Mouse (Mus musculus) CH12.LX (cell line): Measurements from ENCODE around the gene Med25. TPM values are rescaled to one million over a fixed set of nuclear protein-coding genes. Genes with fewer than 3 reads are reported as not detected.

ENCODE experiments used
- DNase-seq: peaks from one replicate; pipeline ENCODE4 v3.0.0-alpha.2; 2013; ENCODE audit errors: extremely low read depth
- H3K27ac ChIP-seq: 2 replicates; pipeline ENCODE4 v1.5.1; 2012; ENCODE audit warnings: low read depth, mild to moderate bottlenecking, control low read depth, moderate library complexity; ENCODE audit not compliant: insufficient read depth
- H3K27me3 ChIP-seq: replicated peaks from 2 replicates; pipeline ENCODE3; 2012; ENCODE audit warnings: inconsistent platforms
- H3K36me3 ChIP-seq, 2 experiments: replicated peaks in 1 of 2; 2 replicates each; pipeline versions ENCODE3 to v1.6.1; 2012; ENCODE audit warnings: inconsistent platforms in 1 of 2, low read length in 1 of 2, mild to moderate bottlenecking in 1 of 2, mixed read lengths in 1 of 2, moderate library complexity in 1 of 2; ENCODE audit not compliant: control insufficient read depth in 1 of 2, insufficient read depth in 1 of 2
- H3K4me1 ChIP-seq, 2 experiments: 2 replicates each; pipeline ENCODE4 v1.6.1; 2012; ENCODE audit warnings: inconsistent platforms in 1 of 2, moderate library complexity in 1 of 2; ENCODE audit not compliant: insufficient read depth in 2 of 2, control insufficient read depth in 1 of 2
- H3K4me2 ChIP-seq: 2 replicates; pipeline ENCODE4 v1.6.1; 2012; ENCODE audit warnings: low read depth, mild to moderate bottlenecking, control low read depth; ENCODE audit not compliant: poor library complexity, insufficient read depth, severe bottlenecking
- H3K4me3 ChIP-seq, 3 experiments: fragments of 150-350 bp in 1 of 3; sonication (generic) in 1 of 3; replicated peaks in 1 of 3; 2 replicates each; pipeline versions ENCODE3 to v1.5.1; 2011 to 2012; ENCODE audit warnings: low read depth in 2 of 3, low read length in 2 of 3, mild to moderate bottlenecking in 2 of 3, moderate library complexity in 2 of 3, control low read depth in 1 of 3, improper control_type of control experiment in 1 of 3, inconsistent platforms in 1 of 3, mixed read lengths in 1 of 3; ENCODE audit not compliant: poor library complexity in 1 of 3
- H3K79me2 ChIP-seq: replicated peaks from 2 replicates; pipeline ENCODE4 v1.6.1; 2012; ENCODE audit warnings: mild to moderate bottlenecking, moderate library complexity; ENCODE audit not compliant: control insufficient read depth, poor library complexity, insufficient read depth, severe bottlenecking; ENCODE audit errors: extremely low read depth
- H3K9ac ChIP-seq: 2 replicates; pipeline ENCODE4 v1.6.1; 2012; ENCODE audit warnings: low read depth, mild to moderate bottlenecking, control low read depth, moderate library complexity; ENCODE audit not compliant: insufficient read depth
- H3K9me3 ChIP-seq: replicated peaks from 2 replicates; pipeline ENCODE3; 2012; ENCODE audit warnings: low read length, inconsistent platforms, mixed read lengths
- CHD1 ChIP-seq: IDR thresholded peaks from 2 replicates; pipeline ENCODE4 v1.6.1; 2012; ENCODE audit warnings: low read depth, low read length, improper control_type of control experiment, inconsistent platforms
- CHD2 ChIP-seq: IDR thresholded peaks from 2 replicates; pipeline ENCODE4 v1.6.1; 2011; ENCODE audit warnings: low read length, improper control_type of control experiment
- CTCF ChIP-seq, 2 experiments: IDR thresholded peaks in 1 of 2; conservative IDR thresholded peaks in 1 of 2; 2 replicates each; pipeline ENCODE4 v1.5.1; 2011 to 2012; ENCODE audit warnings: low read depth in 2 of 2, low read length in 2 of 2, improper control_type of control experiment in 1 of 2, inconsistent platforms in 1 of 2, mild to moderate bottlenecking in 1 of 2, moderate library complexity in 1 of 2
- EP300 ChIP-seq: IDR thresholded peaks from 2 replicates; pipeline ENCODE4 v1.6.1; 2011; ENCODE audit warnings: low read length, improper control_type of control experiment
- ETS1 ChIP-seq: conservative IDR thresholded peaks from 2 replicates; pipeline ENCODE4 v1.6.1; 2012; ENCODE audit warnings: low read depth, mild to moderate bottlenecking, inconsistent platforms, low read length, improper control_type of control experiment, moderate library complexity
- GABPA ChIP-seq: IDR thresholded peaks from 2 replicates; pipeline ENCODE4 v1.6.1; 2012; ENCODE audit warnings: low read depth, low read length, improper control_type of control experiment, inconsistent platforms; ENCODE audit not compliant: insufficient replicate concordance
- HCFC1 ChIP-seq: IDR thresholded peaks from 2 replicates; pipeline ENCODE4 v1.6.1; 2012; ENCODE audit warnings: low read depth, mild to moderate bottlenecking, inconsistent platforms, low read length, improper control_type of control experiment
- IRF4 ChIP-seq: IDR thresholded peaks from 2 replicates; pipeline ENCODE4 v1.6.1; 2014; ENCODE audit warnings: low read depth, mild to moderate bottlenecking, inconsistent platforms, low read length, improper control_type of control experiment
- JUN ChIP-seq: IDR thresholded peaks from 2 replicates; pipeline ENCODE4 v1.6.1; 2011; ENCODE audit warnings: low read depth, mild to moderate bottlenecking, low read length, improper control_type of control experiment, moderate library complexity; ENCODE audit not compliant: insufficient read depth
- JUND ChIP-seq: conservative IDR thresholded peaks from 2 replicates; pipeline ENCODE4 v1.6.1; 2011; ENCODE audit warnings: low read depth, low read length, improper control_type of control experiment
- KAT2A ChIP-seq: IDR thresholded peaks from 2 replicates; pipeline ENCODE4 v1.6.1; 2012; ENCODE audit warnings: low read length, improper control_type of control experiment, inconsistent platforms; ENCODE audit not compliant: insufficient replicate concordance
- MAFK ChIP-seq: IDR thresholded peaks from 2 replicates; pipeline ENCODE4 v1.6.1; 2011; ENCODE audit warnings: low read length, improper control_type of control experiment; ENCODE audit not compliant: insufficient replicate concordance
- MAX ChIP-seq: IDR thresholded peaks from 2 replicates; pipeline ENCODE4 v1.6.1; 2011; ENCODE audit warnings: low read length, improper control_type of control experiment
- MAZ ChIP-seq: IDR thresholded peaks from 2 replicates; pipeline ENCODE4 v1.6.1; 2012; ENCODE audit warnings: low read depth, mild to moderate bottlenecking, inconsistent platforms, low read length, improper control_type of control experiment, moderate library complexity
- MEF2A ChIP-seq: IDR thresholded peaks from 2 replicates; pipeline ENCODE4 v1.6.1; 2014; ENCODE audit warnings: low read depth, mild to moderate bottlenecking, inconsistent platforms, low read length, improper control_type of control experiment, borderline replicate concordance
- MXI1 ChIP-seq: IDR thresholded peaks from 2 replicates; pipeline ENCODE4 v1.6.1; 2011; ENCODE audit warnings: mild to moderate bottlenecking, low read depth, low read length, improper control_type of control experiment
- MYC ChIP-seq: IDR thresholded peaks from 2 replicates; pipeline ENCODE4 v1.6.1; 2011; ENCODE audit warnings: low read depth, mild to moderate bottlenecking, improper control_type of control experiment, low read length
- PAX5 ChIP-seq: IDR thresholded peaks from 2 replicates; pipeline ENCODE4 v1.6.1; 2012; ENCODE audit warnings: low read length, inconsistent platforms, mixed read lengths
- POLR2A ChIP-seq: IDR thresholded peaks from 2 replicates; pipeline ENCODE4 v1.6.1; 2011; ENCODE audit warnings: low read depth, mild to moderate bottlenecking, improper control_type of control experiment, low read length
- POLR2AphosphoS2 ChIP-seq: IDR thresholded peaks from 2 replicates; pipeline ENCODE4 v1.6.1; 2011; ENCODE audit warnings: low read depth, low read length, improper control_type of control experiment
- RAD21 ChIP-seq: IDR thresholded peaks from 2 replicates; pipeline ENCODE4 v1.6.1; 2011; ENCODE audit warnings: low read depth, mild to moderate bottlenecking, low read length, improper control_type of control experiment, moderate library complexity
- RCOR1 ChIP-seq: conservative IDR thresholded peaks from 2 replicates; pipeline ENCODE4 v1.6.1; 2012; ENCODE audit warnings: low read depth, mild to moderate bottlenecking, inconsistent platforms, low read length, improper control_type of control experiment
- SIN3A ChIP-seq: IDR thresholded peaks from 2 replicates; pipeline ENCODE4 v1.6.1; 2012; ENCODE audit warnings: low read length, improper control_type of control experiment, inconsistent platforms
- TBP ChIP-seq: conservative IDR thresholded peaks from 2 replicates; pipeline ENCODE4 v1.6.1; 2011; ENCODE audit warnings: low read depth, low read length, improper control_type of control experiment
- TCF12 ChIP-seq: IDR thresholded peaks from 2 replicates; pipeline ENCODE4 v1.6.1; 2014; ENCODE audit warnings: low read depth, mild to moderate bottlenecking, inconsistent platforms, low read length, improper control_type of control experiment
- UBTF ChIP-seq: IDR thresholded peaks from 2 replicates; pipeline ENCODE4 v1.6.1; 2012; ENCODE audit warnings: low read depth, mild to moderate bottlenecking, inconsistent platforms, low read length, improper control_type of control experiment, moderate library complexity
- USF1 ChIP-seq: IDR thresholded peaks from 2 replicates; pipeline ENCODE4 v1.6.1; 2014; ENCODE audit warnings: low read depth, mild to moderate bottlenecking, inconsistent platforms, low read length, improper control_type of control experiment
- USF2 ChIP-seq: conservative IDR thresholded peaks from 2 replicates; pipeline ENCODE4 v1.6.1; 2011; ENCODE audit warnings: low read depth, low read length, improper control_type of control experiment
- ZC3H11A ChIP-seq: IDR thresholded peaks from 2 replicates; pipeline ENCODE4 v1.6.1; 2012; ENCODE audit warnings: low read depth, mild to moderate bottlenecking, inconsistent platforms, low read length, improper control_type of control experiment
- ZMIZ1 ChIP-seq: IDR thresholded peaks from 2 replicates; pipeline ENCODE4 v1.6.1; 2012; ENCODE audit warnings: low read depth, mild to moderate bottlenecking, inconsistent platforms, low read length, improper control_type of control experiment
- dilution Hi-C: fragments of 300-500 bp; cut with MboI; formaldehyde crosslinking; loops from 2 replicates; pipeline ENCODE4 v1.14.3; 2020; ENCODE audit warnings: low sequenced_read_pairs; ENCODE audit not compliant: extremely low pct_unique_long_range_greater_than_20kb, extremely low pct_ligation_motif_present
- in situ Hi-C: fragments of 300-500 bp; cut with MboI; formaldehyde crosslinking; loops from 3 replicates; pipeline ENCODE4 v1.14.3; 2019; ENCODE audit warnings: low sequenced_read_pairs, low pct_ligation_motif_present, low pct_unique_long_range_greater_than_20kb, mixed read lengths
- polyA plus RNA-seq: library from polyadenylated mRNA; unstranded; fragments of >175 nt; gene quantifications from 2 replicates; pipeline ENCODE4 v1.2.1, GENCODE M21; 2012; ENCODE audit warnings: low read depth; ENCODE audit not compliant: insufficient read length
- total RNA-seq, 2 experiments: library from RNA; depleted of rRNA; stranded (reverse); fragments of 300-350 nt in 1 of 2; fragments of >200 nt in 1 of 2; gene quantifications; 2 replicates each; pipeline ENCODE4 v1.2.3; 2012 to 2014

Med25 gene
- total and polyA plus RNA-seq, 3 experiments, result 18.4 to 67.4 (median 56.7) TPM

GRCm38 (mm10) chr7:44870614-44871013, 21.9 kb downstream of the Med25 start:
- no peak for DNase-seq
- H3K4me3 ChIP-seq, result no peak overlapping the region
- TF ChIP-seq IRF4 (no peak), CTCF (conservative IDR thresholded peaks at IDR 0.05 in 1 of 2, IDR thresholded peaks at IDR 0.05 in 1 of 2; ENCODE audit: low read depth in 2 of 2, low read length in 2 of 2) (no peak)
- H3K27me3 ChIP-seq, result peaks cover 28% of the 10 kb centered on the region
- no peaks in the 10 kb centered on the region for H3K79me2 ChIP-seq
- peaks cover 16 to 29% of the 10 kb centered on the region in 2 experiments for H3K4me1 ChIP-seq
- in situ Hi-C loops, result no loop called here
- peaks cover 0 to 11% of the 10 kb centered on the region in 2 experiments for H3K36me3 ChIP-seq
- no peaks in the 10 kb centered on the region for H3K9me3 ChIP-seq
- dilution Hi-C loops, result no loop called here
- no peak overlapping the region for H3K27ac ChIP-seq
- H3K9ac ChIP-seq, result no peak overlapping the region
- H3K4me2 ChIP-seq, result peak overlapping the region; percentile 98; the same call in 1 of the 2 replicates

- peaks cover 3 to 16% of the 10 kb centered on the region in 2 experiments for H3K36me3 ChIP-seq
- H3K79me2 ChIP-seq, result no peaks in the 10 kb centered on the region
- dilution Hi-C loops, result no loop called here
- peak; percentile 84 for DNase-seq
- H3K9ac ChIP-seq, result peak within 1 kb of the TSS; percentile 78
- H3K27me3 ChIP-seq, result peaks cover 28% of the 10 kb centered on the region
- H3K27ac ChIP-seq, result peak within 1 kb of the TSS; percentile 31; the same call in 1 of the 2 replicates
- H3K4me3 ChIP-seq, result peak within 1 kb of the TSS; percentile 50 to 97 (median 66)
- H3K9me3 ChIP-seq, result no peaks in the 10 kb centered on the region
- in situ Hi-C loops, result no loop called here
- peaks cover 22 to 36% of the 10 kb centered on the region in 2 experiments for H3K4me1 ChIP-seq
- peak within 1 kb of the TSS; percentile 98 for H3K4me2 ChIP-seq
- TF ChIP-seq TCF12, result peak; percentile 15; the same call in 1 of the 2 replicates
- TF ChIP-seq MEF2A, result 0 out of 2 replicates have a peak, but pooled peaks have one; percentile 27
- no peak for TF ChIP-seq PAX5
- no peak for TF ChIP-seq GABPA
- TF ChIP-seq CHD1, result peak; percentile 97
- 0 out of 2 replicates have a peak, but pooled peaks have one; percentile 43 for TF ChIP-seq ZMIZ1
- TF ChIP-seq MYC, result no peak
- 0 out of 2 replicates have a peak, but pooled peaks have one; percentile 14 for TF ChIP-seq KAT2A
- no peak for TF ChIP-seq USF2
- peak; percentile 66 for TF ChIP-seq SIN3A
- 0 out of 2 replicates have a peak, but pooled peaks have one; percentile 6 for TF ChIP-seq ETS1
- no peak for TF ChIP-seq MAFK
- no peak for TF ChIP-seq CTCF (conservative IDR thresholded peaks at IDR 0.05 in 1 of 2, IDR thresholded peaks at IDR 0.05 in 1 of 2; ENCODE audit: low read depth in 2 of 2, low read length in 2 of 2)
- TF ChIP-seq UBTF, result no peak
- TF ChIP-seq CHD2, result no peak
- no peak; the same call in 1 of the 2 replicates for TF ChIP-seq TBP
- TF ChIP-seq IRF4, result peak; percentile 28; the same call in 1 of the 2 replicates
- 0 out of 2 replicates have a peak, but pooled peaks have one; percentile 24 for TF ChIP-seq MXI1
- TF ChIP-seq MAZ, result 0 out of 2 replicates have a peak, but pooled peaks have one; percentile 34
- TF ChIP-seq MAX, result no peak
- TF ChIP-seq POLR2AphosphoS2, result no peak
- TF ChIP-seq POLR2A, result 0 out of 2 replicates have a peak, but pooled peaks have one; percentile 18
- TF ChIP-seq RAD21, result no peak
- peak; percentile 77 for TF ChIP-seq HCFC1
- no peak for TF ChIP-seq RCOR1
- TF ChIP-seq ZC3H11A, result no peak
- TF ChIP-seq JUN, result no peak
- TF ChIP-seq EP300, result no peak
- no peak for TF ChIP-seq USF1
- TF ChIP-seq JUND, result no peak
These were observed 22.6 kb downstream of the Med25 start, which contains the start of gene Ptov1 for GRCm38 (mm10) chr7:44869697-44870528. Gene Ptov1 (minus strand): TSS chr7:44869788.
